Mouse (Mus musculus): ENCODE data around the gene Pnmt.

- TF ChIP-seq CTCF (IDR thresholded peaks at IDR 0.05; ENCODE audit: control insufficient read depth, insufficient read depth, low read length) (no peak), POLR2A (IDR thresholded peaks at IDR 0.05; ENCODE audit: borderline replicate concordance, control insufficient read depth, low read depth, low read length) (no peak)
Observed at GRCm38 (mm10) chr11:98406621-98407020, 20.4 kb downstream of the Pnmt start.

Measured in bone marrow, adult 2 months (tissue).